Mouse (Mus musculus) left cerebral cortex, adult 2 months (tissue): ENCODE results near the gene Trip10. TPM values are rescaled to one million over a fixed set of nuclear protein-coding genes. Genes with fewer than 3 reads are reported as not detected.

ENCODE experiments used
- DNase-seq, 2 experiments: peaks; one replicate each; pipeline ENCODE4 v3.0.0; 2021 to 2022; ENCODE audit warnings: low spot score in 2 of 2, mixed read lengths in 1 of 2; ENCODE audit errors: extremely low spot score in 1 of 2
- H3K27ac ChIP-seq: fragments of 200-600 bp; 2 replicates; pipeline ENCODE4 v1.8.1; 2022
- H3K4me3 ChIP-seq: fragments of 200-600 bp; 2 replicates; pipeline ENCODE4 v1.8.1; 2022
- CTCF ChIP-seq: fragments of 200-600 bp; IDR thresholded peaks from 2 replicates; pipeline ENCODE4 v1.8.1; 2022; ENCODE audit warnings: antibody characterized with exemption, mild to moderate bottlenecking, moderate library complexity
- intact Hi-C: fragments of 180-260 bp; cut with DNase I; formaldehyde crosslinking; loops from one replicate; pipeline ENCODE4 v1.15.1; 2025
- total RNA-seq, 2 experiments: library from RNA; stranded (reverse); gene quantifications; 2 replicates each; pipeline ENCODE4 v1.2.3; 2021

The Trip10 gene
- total RNA-seq, 2 experiments from 2014 or later, result 9.9 to 10.5 TPM

DNA sequence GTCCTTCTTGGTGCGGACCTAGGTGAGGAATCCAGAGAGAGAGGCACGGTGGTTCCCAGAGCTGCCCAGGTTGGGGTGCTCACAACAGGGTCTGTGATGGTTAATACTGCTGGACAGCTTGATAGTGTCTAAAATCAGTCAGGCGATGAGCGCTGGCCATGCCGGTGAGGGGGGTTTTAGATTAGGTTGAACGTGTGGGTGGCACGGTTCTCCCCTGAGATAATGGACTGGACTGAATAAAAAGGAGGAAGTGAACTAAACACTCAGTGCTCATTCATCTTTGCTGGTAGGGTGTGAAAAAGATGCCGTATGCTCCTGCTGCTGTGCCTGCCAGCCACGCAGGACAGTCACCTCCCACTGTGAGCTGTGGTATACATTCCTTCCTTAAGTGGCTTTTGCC, 25.9 kb upstream of the Trip10 start:
- H3K27ac ChIP-seq, result no peak overlapping the region
- TF ChIP-seq CTCF, result no peak
- intact Hi-C loops, result no loop called here
- H3K4me3 ChIP-seq, result no peak overlapping the region
- DNase-seq, result no peak

DNA sequence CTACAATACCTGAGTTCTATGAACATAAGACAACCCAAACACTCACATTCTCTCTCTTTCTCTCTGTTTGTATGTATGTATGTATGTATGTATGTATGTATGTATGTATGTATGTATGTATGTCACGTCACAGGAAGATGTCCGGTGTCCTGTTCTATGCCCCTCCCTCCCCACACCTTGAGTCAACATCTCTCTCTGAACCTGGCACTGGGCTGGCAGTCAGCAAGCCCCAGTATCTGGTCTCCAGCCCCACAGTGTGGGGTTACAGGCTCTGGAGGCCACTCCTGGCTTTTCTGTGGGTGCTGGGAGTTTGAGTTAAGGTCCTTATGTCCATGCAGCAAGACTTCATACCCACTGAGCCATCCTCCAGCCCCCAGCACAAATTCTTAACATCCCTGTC, 21.8 kb upstream of the Trip10 start:
- no peak for TF ChIP-seq CTCF
- no peak for DNase-seq
- H3K27ac ChIP-seq, result no peak overlapping the region
- intact Hi-C loops, result no loop called here
- no peak overlapping the region for H3K4me3 ChIP-seq

DNA sequence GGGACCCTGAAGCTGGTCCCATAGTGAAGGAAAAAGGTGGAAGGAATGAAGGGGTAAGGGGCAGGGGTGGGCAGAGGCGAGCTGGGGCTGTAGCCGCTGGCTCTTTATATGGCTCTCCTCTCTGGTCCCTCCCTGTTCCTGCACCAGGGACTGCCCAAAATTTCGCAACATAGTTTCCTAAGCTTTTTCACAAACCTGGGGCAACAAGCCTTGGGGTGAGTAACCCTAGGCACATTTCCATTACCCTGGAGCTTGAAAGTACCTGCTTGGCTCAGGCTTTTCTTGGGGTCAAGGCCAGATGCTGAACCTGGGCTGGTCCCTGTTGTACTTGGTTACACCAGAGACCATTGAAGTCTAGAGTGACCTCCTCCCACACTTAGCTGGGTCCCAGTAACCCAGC, 21.2 kb upstream of the Trip10 start, which contains the start of gene C3:
Gene C3 (minus strand): TSS at position 123 of the 400 bp plus-strand sequence.
- Histone ChIP-seq H3K4me3 (no peak within 1 kb of the TSS), H3K27ac (no peak within 1 kb of the TSS)
- TF ChIP-seq CTCF, result no peak
- intact Hi-C loops, result no loop called here
- no peak for DNase-seq

DNA sequence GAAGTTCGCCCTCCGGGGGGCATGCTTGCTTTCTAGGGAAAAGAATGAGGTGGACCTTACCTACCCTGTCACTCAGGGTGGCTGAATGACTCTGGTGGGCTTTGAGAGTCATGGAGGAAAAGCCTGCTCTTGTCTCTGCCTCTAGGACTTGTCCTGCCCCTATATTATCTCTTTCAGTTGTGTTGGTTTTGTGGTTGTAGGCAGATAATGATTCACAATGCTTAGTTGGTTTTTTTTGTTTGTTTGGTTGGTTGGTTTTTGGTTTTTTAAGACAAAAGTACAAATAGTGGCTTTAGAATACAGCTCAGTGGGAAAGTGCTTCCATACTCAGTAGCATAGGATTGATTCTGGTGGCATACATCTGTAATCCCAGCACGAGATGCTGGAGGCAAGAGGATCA, 20.4 kb upstream of the Trip10 start:
- DNase-seq, result no peak
- no peak for TF ChIP-seq CTCF
- Histone ChIP-seq H3K4me3 (no peak overlapping the region), H3K27ac (no peak overlapping the region)
- intact Hi-C loops, result no loop called here

DNA sequence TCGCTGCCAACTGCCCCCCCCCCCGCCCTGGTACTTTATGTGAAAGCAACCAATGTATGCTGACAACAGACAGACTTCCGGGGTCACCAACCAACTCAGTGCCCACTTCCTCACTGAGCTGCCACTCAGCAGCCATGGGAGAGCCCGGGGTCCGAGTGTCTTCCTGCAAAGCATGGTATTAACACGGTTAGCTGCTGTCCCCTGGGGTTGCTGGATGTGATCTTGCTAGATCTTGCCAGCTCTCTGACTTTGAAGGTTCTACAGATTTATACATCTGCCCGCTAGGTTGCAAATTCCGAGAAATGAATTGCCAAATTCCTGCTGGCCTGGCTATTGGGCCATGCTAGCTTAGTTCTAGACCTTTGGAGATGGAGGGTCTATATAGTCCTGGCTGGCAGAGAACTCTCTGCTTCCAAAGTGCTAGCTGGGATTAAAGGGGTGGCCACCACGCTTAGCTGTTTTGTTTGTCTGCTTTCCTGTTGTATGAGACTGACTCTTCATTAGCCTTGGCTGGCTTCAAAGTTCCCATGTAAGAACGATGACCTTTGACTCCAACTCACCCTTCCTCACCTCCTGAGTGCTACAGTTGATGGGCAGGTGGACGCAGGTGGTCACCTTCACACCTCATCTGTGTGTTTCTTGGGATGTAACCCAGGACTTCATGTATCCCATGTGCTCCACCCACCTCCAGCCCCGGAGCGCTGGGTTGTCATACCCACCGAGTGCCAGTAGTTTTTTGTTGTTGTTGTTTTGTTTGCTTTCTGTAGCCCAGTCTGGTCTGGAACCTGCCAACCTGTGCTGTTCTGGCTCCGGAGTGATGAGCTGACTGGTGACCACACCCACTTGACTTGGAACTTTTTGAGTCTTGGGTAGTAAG, 19.2 kb upstream of the Trip10 start:
- no peak for TF ChIP-seq CTCF
- no peak overlapping the region for H3K4me3 ChIP-seq
- H3K27ac ChIP-seq, result no peak overlapping the region
- intact Hi-C loops, result no loop called here
- DNase-seq, result no peak

DNA sequence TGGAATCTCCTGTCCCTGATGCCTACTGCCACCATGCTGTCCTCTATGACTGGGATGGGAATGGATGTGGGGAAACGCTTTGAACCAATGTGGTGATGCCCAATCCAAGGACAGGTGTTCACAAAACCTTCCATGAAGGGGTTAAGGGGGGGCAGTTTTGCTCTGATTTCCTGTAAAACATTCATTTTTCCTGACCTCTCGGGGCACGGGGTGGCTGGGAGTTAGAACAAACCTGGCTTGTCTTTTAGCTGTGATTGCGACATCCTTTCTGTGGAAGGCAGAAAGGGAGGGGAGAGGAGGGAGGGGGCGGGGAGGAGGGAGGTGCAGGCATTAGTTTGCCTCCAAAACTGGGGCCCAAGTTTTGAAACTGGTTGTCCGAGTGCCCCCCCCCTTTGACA, 18.5 kb upstream of the Trip10 start:
- intact Hi-C loops, result no loop called here
- Histone ChIP-seq H3K4me3 (no peak overlapping the region), H3K27ac (no peak overlapping the region)
- DNase-seq, result no peak
- TF ChIP-seq CTCF, result no peak

- TF ChIP-seq CTCF, result no peak
- Histone ChIP-seq H3K4me3 (no peak overlapping the region), H3K27ac (no peak overlapping the region)
- DNase-seq, result no peak
- intact Hi-C loops, result no loop called here
Observed at GRCm38 (mm10) chr17:57231321-57231771, 17.9 kb upstream of the Trip10 start.

- intact Hi-C loops, result no loop called here
- no peak for TF ChIP-seq CTCF
- H3K4me3 ChIP-seq, result no peak overlapping the region
- H3K27ac ChIP-seq, result no peak overlapping the region
- no peak for DNase-seq
Observed at GRCm38 (mm10) chr17:57232200-57232599, 17.1 kb upstream of the Trip10 start.

GRCm38 (mm10) chr17:57233038-57233437, 16.2 kb upstream of the Trip10 start:
- TF ChIP-seq CTCF, result no peak
- no peak overlapping the region for H3K4me3 ChIP-seq
- no peak for DNase-seq
- intact Hi-C loops, result no loop called here
- no peak overlapping the region for H3K27ac ChIP-seq

- no peak for TF ChIP-seq CTCF
- no peak overlapping the region for H3K4me3 ChIP-seq
- intact Hi-C loops, result no loop called here
Observed at GRCm38 (mm10) chr17:57234254-57234928, 14.9 kb upstream of the Trip10 start.

GRCm38 (mm10) chr17:57235803-57236202, 13.5 kb upstream of the Trip10 start:
- DNase-seq, result no peak
- no peak for TF ChIP-seq CTCF
- Histone ChIP-seq H3K4me3 (no peak overlapping the region), H3K27ac (no peak overlapping the region)
- intact Hi-C loops, result no loop called here

More at GRCm38 (mm10) chr17:57234254-57234928, 14.9 kb upstream of the Trip10 start:
- no peak for DNase-seq
- H3K27ac ChIP-seq, result no peak overlapping the region

DNA sequence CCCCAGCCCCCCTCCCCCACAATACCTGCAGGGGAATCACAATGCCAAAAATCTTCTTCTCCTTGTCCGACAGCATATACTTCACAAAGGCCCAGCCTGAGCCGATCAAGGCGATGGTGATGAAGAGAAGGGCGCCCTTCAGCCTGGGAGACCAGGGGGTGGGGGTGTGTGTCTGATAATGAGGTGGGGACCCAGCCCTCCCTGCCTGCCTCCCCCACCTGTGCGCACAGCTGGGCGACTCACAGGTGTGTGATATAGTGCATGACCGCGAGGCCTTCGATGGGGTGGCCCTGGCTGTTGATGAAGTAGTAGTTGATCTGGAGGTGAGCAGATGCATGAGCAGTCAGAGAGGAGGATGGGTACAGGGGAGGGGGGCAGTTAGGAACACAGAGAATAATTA, 12.1 kb upstream of the Trip10 start:
- intact Hi-C loops, result no loop called here
- TF ChIP-seq CTCF, result no peak
- H3K27ac ChIP-seq, result no peak overlapping the region
- no peak overlapping the region for H3K4me3 ChIP-seq
- no peak for DNase-seq
